Mouse (Mus musculus): ENCODE results near the gene Lrrc57. TPM values are rescaled to one million over a fixed set of nuclear protein-coding genes. Genes with fewer than 3 reads are reported as not detected.

The Lrrc57 gene
- polyA plus RNA-seq, 1 experiment from 2014 or later = 31.1 TPM

- Histone ChIP-seq H3K27ac (ENCODE audit: low read length) (no peak overlapping the region), H3K9ac (ENCODE audit: low read length) (no peak overlapping the region), H3K4me1 (replicated peaks; ENCODE audit: control insufficient read depth, insufficient read depth, low read length) (no peaks in the 10 kb centered on the region), H3K4me3 (ENCODE audit: low read length) (no peak overlapping the region), H3K9me3 (ENCODE audit: control insufficient read depth, low read length) (no peaks in the 10 kb centered on the region), H3K36me3 (ENCODE audit: control insufficient read depth, insufficient read depth, low read length) (peaks cover 25% of the 10 kb centered on the region), H3K4me2 (ENCODE audit: low read depth, low read length) (no peak overlapping the region), H3K27me3 (ENCODE audit: control insufficient read depth, insufficient read depth, low read depth, low read length) (no peaks in the 10 kb centered on the region)
- no peak for ATAC-seq (ENCODE audit: low read depth)
- WGBS = 89% methylated on average over 5 of the region's 5 CpGs
Observed at GRCm38 (mm10) chr2:120616279-120617163, 7.2 kb upstream of the Lrrc57 start.

GRCm38 (mm10) chr2:120606021-120606690, 3.2 kb downstream of the Lrrc57 start:
- no peak overlapping the region for H3K9ac ChIP-seq (ENCODE audit: low read length)
- WGBS = 81% methylated on average over 6 of the region's 6 CpGs
- H3K4me2 ChIP-seq (ENCODE audit: low read depth, low read length) = no peak overlapping the region
- no peak overlapping the region for H3K27ac ChIP-seq (ENCODE audit: low read length)
- H3K9me3 ChIP-seq (ENCODE audit: control insufficient read depth, low read length) = no peaks in the 10 kb centered on the region
- ATAC-seq (ENCODE audit: low read depth) = no peak
- no peaks in the 10 kb centered on the region for H3K27me3 ChIP-seq (ENCODE audit: control insufficient read depth, insufficient read depth, low read depth, low read length)
- peaks cover 14% of the 10 kb centered on the region for H3K4me1 ChIP-seq (replicated peaks; ENCODE audit: control insufficient read depth, insufficient read depth, low read length)
- H3K36me3 ChIP-seq (ENCODE audit: control insufficient read depth, insufficient read depth, low read length) = no peaks in the 10 kb centered on the region; the same call in 1 of the 2 replicates
- no peak overlapping the region for H3K4me3 ChIP-seq (ENCODE audit: low read length)

GRCm38 (mm10) chr2:120599506-120599905, 9.8 kb downstream of the Lrrc57 start:
- Histone ChIP-seq H3K4me3 (ENCODE audit: low read length) (no peak overlapping the region), H3K36me3 (ENCODE audit: control insufficient read depth, insufficient read depth, low read length) (peaks cover 30% of the 10 kb centered on the region), H3K9me3 (ENCODE audit: control insufficient read depth, low read length) (no peaks in the 10 kb centered on the region), H3K4me2 (ENCODE audit: low read depth, low read length) (no peak overlapping the region), H3K9ac (ENCODE audit: low read length) (no peak overlapping the region), H3K4me1 (replicated peaks; ENCODE audit: control insufficient read depth, insufficient read depth, low read length) (no peaks in the 10 kb centered on the region), H3K27ac (ENCODE audit: low read length) (no peak overlapping the region), H3K27me3 (ENCODE audit: control insufficient read depth, insufficient read depth, low read depth, low read length) (no peaks in the 10 kb centered on the region)
- 84% methylated on average over 4 of the region's 4 CpGs for WGBS
- ATAC-seq (ENCODE audit: low read depth) = no peak

GRCm38 (mm10) chr2:120597734-120598133, 11.6 kb downstream of the Lrrc57 start:
- Histone ChIP-seq H3K4me1 (replicated peaks; ENCODE audit: control insufficient read depth, insufficient read depth, low read length) (no peaks in the 10 kb centered on the region), H3K4me2 (ENCODE audit: low read depth, low read length) (no peak overlapping the region), H3K9ac (ENCODE audit: low read length) (no peak overlapping the region), H3K27ac (ENCODE audit: low read length) (no peak overlapping the region), H3K9me3 (ENCODE audit: control insufficient read depth, low read length) (no peaks in the 10 kb centered on the region), H3K36me3 (ENCODE audit: control insufficient read depth, insufficient read depth, low read length) (peaks cover 30% of the 10 kb centered on the region), H3K4me3 (ENCODE audit: low read length) (no peak overlapping the region), H3K27me3 (ENCODE audit: control insufficient read depth, insufficient read depth, low read depth, low read length) (no peaks in the 10 kb centered on the region)
- ATAC-seq (ENCODE audit: low read depth) = no peak
- WGBS = 83% methylated on average over 2 of the region's 2 CpGs

- H3K4me2 ChIP-seq (ENCODE audit: low read depth, low read length) = no peak overlapping the region
- H3K27me3 ChIP-seq (ENCODE audit: control insufficient read depth, insufficient read depth, low read depth, low read length) = no peaks in the 10 kb centered on the region
- no peaks in the 10 kb centered on the region for H3K4me1 ChIP-seq (replicated peaks; ENCODE audit: control insufficient read depth, insufficient read depth, low read length)
- H3K27ac ChIP-seq (ENCODE audit: low read length) = no peak overlapping the region
- H3K4me3 ChIP-seq (ENCODE audit: low read length) = no peak overlapping the region
- no peak for ATAC-seq (ENCODE audit: low read depth)
- no peak overlapping the region for H3K9ac ChIP-seq (ENCODE audit: low read length)
- H3K36me3 ChIP-seq (ENCODE audit: control insufficient read depth, insufficient read depth, low read length) = peaks cover 19% of the 10 kb centered on the region; the same call in 1 of the 2 replicates
- WGBS = 97% methylated on average over 1 of the region's 1 CpGs
- H3K9me3 ChIP-seq (ENCODE audit: control insufficient read depth, low read length) = no peaks in the 10 kb centered on the region
Observed at GRCm38 (mm10) chr2:120592227-120592626, 17.1 kb downstream of the Lrrc57 start.

- peaks cover 10% of the 10 kb centered on the region; the same call in 1 of the 2 replicates for H3K36me3 ChIP-seq (ENCODE audit: control insufficient read depth, insufficient read depth, low read length)
- H3K27me3 ChIP-seq (ENCODE audit: control insufficient read depth, insufficient read depth, low read depth, low read length) = no peaks in the 10 kb centered on the region
- H3K4me2 ChIP-seq (ENCODE audit: low read depth, low read length) = no peak overlapping the region
- H3K9me3 ChIP-seq (ENCODE audit: control insufficient read depth, low read length) = no peaks in the 10 kb centered on the region
- H3K9ac ChIP-seq (ENCODE audit: low read length) = no peak overlapping the region
- ATAC-seq (ENCODE audit: low read depth) = no peak
- no peaks in the 10 kb centered on the region for H3K4me1 ChIP-seq (replicated peaks; ENCODE audit: control insufficient read depth, insufficient read depth, low read length)
- WGBS = 80% methylated on average over 5 of the region's 5 CpGs
- no peak overlapping the region for H3K4me3 ChIP-seq (ENCODE audit: low read length)
- no peak overlapping the region for H3K27ac ChIP-seq (ENCODE audit: low read length)
Observed at GRCm38 (mm10) chr2:120589759-120590158, 19.6 kb downstream of the Lrrc57 start.

- Histone ChIP-seq H3K27me3 (ENCODE audit: control insufficient read depth, insufficient read depth, low read depth, low read length) (no peaks in the 10 kb centered on the region), H3K9ac (ENCODE audit: low read length) (no peak overlapping the region), H3K27ac (ENCODE audit: low read length) (no peak overlapping the region), H3K4me2 (ENCODE audit: low read depth, low read length) (no peak overlapping the region), H3K4me3 (ENCODE audit: low read length) (no peak overlapping the region), H3K4me1 (replicated peaks; ENCODE audit: control insufficient read depth, insufficient read depth, low read length) (peaks cover 3% of the 10 kb centered on the region), H3K36me3 (ENCODE audit: control insufficient read depth, insufficient read depth, low read length) (no peaks in the 10 kb centered on the region), H3K9me3 (ENCODE audit: control insufficient read depth, low read length) (no peaks in the 10 kb centered on the region)
- ATAC-seq (ENCODE audit: low read depth) = peak; percentile 61; the same call in 1 of the 2 replicates
- WGBS = 43% methylated on average over 5 of the region's 5 CpGs
Observed at GRCm38 (mm10) chr2:120578286-120578685, 31.0 kb downstream of the Lrrc57 start.

GRCm38 (mm10) chr2:120577799-120578198, 31.5 kb downstream of the Lrrc57 start:
- H3K27ac ChIP-seq (ENCODE audit: low read length) = peak overlapping the region; percentile 2; the same call in 1 of the 2 replicates
- H3K9ac ChIP-seq (ENCODE audit: low read length) = no peak overlapping the region
- no peak for ATAC-seq (ENCODE audit: low read depth)
- peaks cover 3% of the 10 kb centered on the region for H3K4me1 ChIP-seq (replicated peaks; ENCODE audit: control insufficient read depth, insufficient read depth, low read length)
- 49% methylated on average over 4 of the region's 4 CpGs for WGBS
- no peak overlapping the region for H3K4me2 ChIP-seq (ENCODE audit: low read depth, low read length)
- no peaks in the 10 kb centered on the region for H3K9me3 ChIP-seq (ENCODE audit: control insufficient read depth, low read length)
- no peaks in the 10 kb centered on the region for H3K36me3 ChIP-seq (ENCODE audit: control insufficient read depth, insufficient read depth, low read length)
- no peaks in the 10 kb centered on the region for H3K27me3 ChIP-seq (ENCODE audit: control insufficient read depth, insufficient read depth, low read depth, low read length)
- no peak overlapping the region for H3K4me3 ChIP-seq (ENCODE audit: low read length)

- Histone ChIP-seq H3K36me3 (ENCODE audit: control insufficient read depth, insufficient read depth, low read length) (peaks cover 2% of the 10 kb centered on the region; the same call in 1 of the 2 replicates), H3K9me3 (ENCODE audit: control insufficient read depth, low read length) (no peaks in the 10 kb centered on the region), H3K4me1 (replicated peaks; ENCODE audit: control insufficient read depth, insufficient read depth, low read length) (peaks cover 3% of the 10 kb centered on the region), H3K27me3 (ENCODE audit: control insufficient read depth, insufficient read depth, low read depth, low read length) (no peaks in the 10 kb centered on the region), H3K4me2 (ENCODE audit: low read depth, low read length) (no peak overlapping the region), H3K4me3 (ENCODE audit: low read length) (no peak overlapping the region), H3K9ac (ENCODE audit: low read length) (no peak overlapping the region), H3K27ac (ENCODE audit: low read length) (no peak overlapping the region)
- 79% methylated on average over 2 of the region's 2 CpGs for WGBS
- no peak for ATAC-seq (ENCODE audit: low read depth)
Observed at GRCm38 (mm10) chr2:120575978-120576377, 33.3 kb downstream of the Lrrc57 start.

Data from lung, embryonic 16.5 days (tissue).